Mouse (Mus musculus) gastrocnemius, adult 8-10 months (tissue): ENCODE data around the gene Sufu. TPM values are rescaled to one million over a fixed set of nuclear protein-coding genes. Genes with fewer than 3 reads are reported as not detected.

Experiments
- DNase-seq, 2 experiments: peaks; one replicate each; pipeline ENCODE4 v3.0.0; 2022; ENCODE audit warnings: low spot score in 2 of 2
- total RNA-seq, 4 experiments: library from RNA; stranded (reverse); gene quantifications; 2 replicates each; pipeline ENCODE4 v1.2.4; 2022

The Sufu gene
- total RNA-seq, 4 experiments from 2014 or later: 4.5 to 5.7 (median 5.3) TPM

GRCm38 (mm10) chr19:46510824-46511223, 114.1 kb downstream of the Sufu start:
- no peak for DNase-seq

- DNase-seq: no peak
These were observed 114.6 kb downstream of the Sufu start for GRCm38 (mm10) chr19:46511263-46511662.

DNA sequence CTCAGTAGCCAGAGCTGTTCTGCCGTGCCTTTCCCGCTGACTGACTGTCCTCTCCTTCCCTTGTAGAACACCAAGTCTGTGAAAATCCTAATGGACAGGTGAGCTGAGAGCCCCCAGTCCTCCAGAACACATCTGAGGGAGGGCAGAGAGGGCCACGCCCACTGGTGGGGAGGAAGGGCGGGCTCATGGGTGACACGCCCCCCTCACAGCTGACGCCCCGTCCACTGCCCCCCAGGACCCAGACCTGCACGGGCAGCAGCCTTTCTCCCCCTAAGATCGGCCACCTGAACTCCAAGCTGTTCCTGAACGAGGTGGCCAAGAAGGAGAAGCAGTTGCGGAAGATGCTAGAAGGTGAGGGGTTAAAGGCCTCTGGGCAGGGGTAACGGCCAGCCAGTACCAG, 117.7 kb downstream of the Sufu start:
- no peak for DNase-seq

GRCm38 (mm10) chr19:46515287-46515821, 118.7 kb downstream of the Sufu start:
- no peak for DNase-seq

DNA sequence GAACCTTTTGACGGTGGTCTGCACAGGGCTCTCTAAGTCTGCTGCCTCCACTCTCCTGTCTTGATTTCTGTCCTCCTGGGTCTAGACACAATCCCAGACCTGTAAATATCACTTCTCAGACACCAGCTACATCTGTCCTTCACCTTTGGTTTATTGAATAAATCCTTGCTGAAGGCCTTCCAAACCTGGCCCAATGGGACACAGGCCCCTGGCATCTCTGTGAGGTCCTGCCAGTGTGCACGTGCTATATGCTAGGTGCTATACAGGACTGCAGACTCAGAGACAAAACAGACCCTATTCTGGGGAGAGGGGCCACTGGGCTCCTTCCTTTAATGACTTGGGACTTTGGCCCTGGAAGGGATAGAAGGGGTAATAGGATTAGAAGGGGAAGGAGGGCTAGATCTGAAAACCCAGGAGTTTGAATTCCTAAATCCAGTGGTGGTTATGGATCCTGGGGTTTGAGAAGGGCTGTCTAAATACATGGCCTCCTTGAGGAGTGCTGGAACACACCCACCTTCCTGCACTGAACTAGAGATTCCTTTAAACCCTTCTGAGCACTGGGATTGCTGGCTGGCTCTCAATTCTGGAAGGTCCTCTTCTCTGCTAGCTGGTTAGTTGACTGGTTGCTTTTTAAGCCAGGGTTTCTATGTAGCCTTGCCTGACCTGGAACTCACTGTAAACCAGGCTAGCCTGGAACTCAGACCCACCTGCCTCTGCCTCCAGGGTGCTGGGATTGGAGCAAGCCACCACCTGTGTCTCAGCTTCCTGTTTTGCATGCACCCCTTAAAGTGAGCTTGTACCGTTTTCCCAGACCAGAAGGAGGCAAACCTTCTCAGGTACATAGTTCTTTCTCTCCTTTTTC, 120.2 kb downstream of the Sufu start:
- DNase-seq: no peak

DNA sequence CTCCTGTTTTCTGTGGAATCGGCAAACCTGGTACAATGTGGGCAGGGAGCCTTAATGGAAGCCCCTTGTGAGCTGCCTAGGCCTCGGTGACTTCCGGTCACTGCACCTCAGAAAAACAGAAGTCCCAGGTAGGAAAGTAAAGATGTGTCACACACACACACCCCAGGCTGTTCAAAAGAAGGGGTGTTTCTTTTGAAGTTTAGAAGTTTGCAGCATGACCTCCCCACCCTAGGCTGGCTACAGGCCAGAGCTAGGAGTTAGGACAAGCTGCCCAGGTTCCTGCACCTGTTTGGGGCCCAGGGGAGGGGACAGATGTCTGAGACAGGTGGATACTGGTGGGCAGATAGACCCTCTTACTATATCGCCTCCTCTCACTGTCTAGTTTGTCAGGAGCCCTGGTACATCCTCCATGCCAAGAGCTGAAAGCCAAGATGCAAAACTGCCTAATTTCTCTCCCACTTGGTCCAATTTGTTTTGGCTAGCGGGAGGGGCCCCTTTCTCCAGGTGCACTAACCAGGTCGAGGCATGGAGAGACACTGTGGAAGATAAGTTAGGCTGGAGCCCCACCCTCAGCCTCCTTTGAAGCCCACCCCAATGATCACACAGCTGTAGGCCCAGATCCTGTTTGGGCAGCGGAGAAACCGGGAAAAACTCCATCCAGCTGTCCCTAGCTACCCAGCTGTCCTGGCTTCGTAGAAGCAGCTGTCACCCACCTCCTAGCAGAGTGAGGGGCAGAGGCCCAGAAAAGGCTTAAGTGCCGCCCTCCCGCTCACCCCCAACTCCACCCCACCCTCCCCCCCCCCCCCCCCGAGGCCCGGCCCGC, 121.0 kb downstream of the Sufu start:
- no peak for DNase-seq

GRCm38 (mm10) chr19:46518352-46518787, 121.7 kb downstream of the Sufu start:
- DNase-seq: no peak

DNA sequence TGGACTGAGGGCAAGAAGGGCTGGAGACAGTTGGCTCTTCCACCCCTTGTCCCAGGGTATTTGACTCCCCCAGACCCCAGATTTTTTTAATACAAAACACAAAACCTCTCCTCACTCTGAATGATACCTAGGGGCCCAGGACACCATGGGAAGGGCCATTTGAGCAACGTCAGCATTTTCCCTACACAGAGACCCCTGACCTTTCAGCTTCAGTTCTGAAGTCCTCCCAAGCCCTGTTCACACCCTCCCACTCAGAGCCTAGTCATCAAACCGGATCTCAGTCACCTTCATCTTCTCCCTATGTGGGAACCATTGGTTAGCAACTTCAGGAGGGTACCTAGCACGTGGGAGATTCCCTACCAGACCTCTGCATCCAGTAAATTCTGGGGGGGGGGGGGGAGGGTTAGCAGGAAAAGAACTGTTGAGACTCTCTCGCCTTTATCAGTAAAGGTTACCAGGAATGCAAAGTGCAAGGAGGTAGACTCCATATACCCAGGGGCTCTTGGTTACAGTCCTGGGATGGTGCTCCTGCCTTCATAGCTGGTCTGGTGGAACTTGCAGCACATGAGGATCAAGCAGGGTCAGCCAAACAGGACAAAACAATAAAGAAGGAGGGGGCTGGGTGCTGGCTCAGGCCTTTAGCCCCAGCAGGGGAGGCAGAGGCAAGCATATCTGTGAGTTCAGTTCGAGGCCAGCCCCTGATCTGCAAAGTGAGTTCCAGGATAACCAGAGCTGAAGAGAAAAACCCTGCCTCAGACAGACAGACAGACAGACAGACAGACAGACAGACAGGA, 122.3 kb downstream of the Sufu start:
- no peak for DNase-seq

- no peak for DNase-seq
These were observed 125.0 kb downstream of the Sufu start for GRCm38 (mm10) chr19:46521698-46522097.

GRCm38 (mm10) chr19:46522433-46523044, 125.8 kb downstream of the Sufu start:
- DNase-seq: no peak

- DNase-seq: no peak
These were observed 126.4 kb downstream of the Sufu start for GRCm38 (mm10) chr19:46523131-46523479.

GRCm38 (mm10) chr19:46523480-46524151, 126.9 kb downstream of the Sufu start:
- DNase-seq: no peak

DNA sequence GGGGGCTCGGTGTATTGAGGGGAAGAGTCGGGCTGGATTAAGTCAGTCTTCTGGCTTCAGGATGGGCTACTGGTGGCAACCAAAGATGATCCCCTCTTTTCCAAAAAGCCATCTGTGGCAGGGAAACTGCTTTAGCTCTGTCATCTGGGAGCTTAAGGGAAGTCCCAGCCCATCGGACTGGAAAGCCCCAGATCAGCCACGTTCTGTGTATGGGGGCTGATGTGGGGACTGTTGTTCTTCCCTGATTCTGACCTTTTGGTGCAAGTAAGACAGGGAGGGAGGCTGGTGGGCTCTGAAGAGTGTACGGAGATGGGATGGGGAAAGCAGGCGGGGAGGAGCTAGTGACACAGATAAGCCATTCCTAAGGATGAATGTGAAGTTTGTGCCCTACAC, 127.5 kb downstream of the Sufu start:
- no peak for DNase-seq

- DNase-seq: peak; percentile 47 to 49
These were observed 128.1 kb downstream of the Sufu start for GRCm38 (mm10) chr19:46524601-46525321.

GRCm38 (mm10) chr19:46525691-46526631, 129.3 kb downstream of the Sufu start:
- DNase-seq: no peak

GRCm38 (mm10) chr19:46527632-46528528, 131.2 kb downstream of the Sufu start:
- DNase-seq: no peak

DNA sequence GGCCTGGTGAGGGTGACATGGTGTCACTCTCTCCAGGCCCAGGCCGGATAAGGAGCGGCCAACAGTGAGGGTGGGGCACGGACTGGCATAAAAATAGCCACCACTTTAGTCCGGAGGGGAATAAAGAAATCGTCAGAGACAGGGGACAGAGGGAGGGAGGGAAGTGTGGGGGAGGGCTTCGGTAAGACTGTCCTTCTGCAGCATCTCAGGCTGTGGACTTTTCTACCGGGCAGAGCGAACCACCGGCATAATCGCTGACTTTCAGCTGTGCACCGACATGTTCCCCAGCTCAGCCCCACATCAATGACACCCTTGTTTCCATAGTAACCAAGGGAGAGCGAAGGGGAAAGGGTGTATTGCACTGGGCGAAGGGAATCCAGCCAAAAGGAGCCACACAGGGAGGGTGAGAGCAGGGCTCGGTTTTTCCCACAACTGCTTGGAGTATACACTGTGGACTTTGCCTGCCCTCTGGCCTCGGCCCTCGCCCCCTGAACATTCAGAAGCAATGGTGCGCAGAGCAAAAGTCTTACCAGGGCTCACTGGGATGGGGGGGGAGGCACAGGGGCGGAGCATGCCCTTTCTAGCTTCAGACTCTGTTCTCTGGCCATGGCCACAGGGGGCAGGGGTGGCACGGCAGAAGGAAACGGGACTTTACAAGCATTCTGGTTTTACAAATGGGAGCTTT, 132.0 kb downstream of the Sufu start:
- DNase-seq: no peak
